Mouse (Mus musculus): Measurements from ENCODE around the gene Itpkc.

Gene Itpkc

GRCm38 (mm10) chr7:27193731-27194130 lies 34.7 kb downstream of the Itpkc start:
- DNase-seq (ENCODE audit: low spot score in 2 of 2) = no peak

DNA sequence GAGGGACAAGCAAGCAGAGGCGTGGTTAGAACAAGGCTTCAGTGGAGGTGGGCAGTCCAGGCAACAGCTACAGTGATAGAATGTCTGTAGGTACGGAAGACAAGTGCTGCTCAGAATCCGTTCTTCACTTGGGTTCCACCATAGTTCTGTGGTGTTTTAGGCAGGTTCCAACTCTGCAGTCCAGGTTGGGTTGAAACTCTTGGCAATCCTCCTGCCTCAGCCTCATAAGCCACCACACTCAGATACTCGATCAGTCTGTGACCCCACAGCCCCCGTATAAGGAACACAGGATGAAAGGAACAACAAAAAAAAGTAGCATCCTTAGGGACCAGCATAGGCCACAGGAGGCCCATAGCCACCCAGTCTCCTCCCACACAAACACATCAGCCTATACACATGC lies 36.0 kb downstream of the Itpkc start:
- no peak for DNase-seq (ENCODE audit: low spot score in 2 of 2)

DNA sequence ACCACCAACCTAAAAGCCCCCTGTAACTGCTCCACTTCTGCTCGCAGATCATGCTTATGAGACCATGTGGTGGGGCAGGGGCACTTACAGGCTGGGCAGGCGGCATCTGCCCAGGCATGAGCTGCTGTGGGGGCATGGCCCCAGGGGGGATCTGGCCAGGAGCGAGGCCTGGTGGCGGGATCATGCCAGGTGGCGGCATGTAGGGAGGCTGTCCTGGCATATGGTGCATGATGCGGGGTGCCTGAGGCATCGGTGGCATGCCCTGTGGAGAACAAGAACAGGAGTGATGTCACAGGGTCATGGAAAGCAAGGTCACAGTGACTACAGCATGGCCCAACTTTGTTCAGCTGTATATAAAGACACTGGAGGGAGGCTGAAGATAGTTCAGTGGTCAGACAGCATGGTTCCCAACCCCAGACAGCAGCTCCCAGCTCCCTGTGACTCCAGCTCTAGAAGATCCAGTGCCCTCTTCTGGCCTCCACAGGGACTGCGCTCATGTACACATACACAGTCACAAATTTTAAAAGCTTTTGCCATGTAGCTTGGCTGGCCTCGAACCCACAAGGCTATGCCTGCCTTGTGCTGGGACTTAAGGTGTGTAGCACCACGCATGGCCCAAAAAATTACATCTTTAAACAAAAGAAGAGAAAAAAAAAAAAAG lies 39.1 kb downstream of the Itpkc start:
- no peak for DNase-seq (ENCODE audit: low spot score in 2 of 2)

DNA sequence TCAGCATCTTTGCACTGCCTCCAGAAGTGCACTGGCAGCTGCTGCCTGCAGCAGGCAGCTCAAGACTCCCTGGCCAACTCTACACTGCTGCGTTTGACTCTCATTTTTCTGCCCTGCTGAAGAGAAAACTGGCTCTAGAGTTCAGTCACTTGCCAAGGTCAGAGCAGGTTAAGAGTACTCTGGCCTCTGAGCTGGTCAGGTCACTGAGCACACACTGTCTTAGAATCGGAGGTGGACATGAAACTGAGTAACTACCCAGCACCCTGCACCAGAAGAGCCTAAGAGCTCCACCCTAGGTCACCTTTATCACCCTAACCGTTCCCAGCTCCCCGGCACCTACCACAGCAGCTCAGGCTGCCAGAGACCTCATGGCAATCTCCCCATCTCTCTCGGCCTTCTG lies 42.5 kb downstream of the Itpkc start:
- no peak for DNase-seq (ENCODE audit: low spot score in 2 of 2)

GRCm38 (mm10) chr7:27184964-27185363 lies 43.5 kb downstream of the Itpkc start:
- no peak for DNase-seq (ENCODE audit: low spot score in 2 of 2)

DNA sequence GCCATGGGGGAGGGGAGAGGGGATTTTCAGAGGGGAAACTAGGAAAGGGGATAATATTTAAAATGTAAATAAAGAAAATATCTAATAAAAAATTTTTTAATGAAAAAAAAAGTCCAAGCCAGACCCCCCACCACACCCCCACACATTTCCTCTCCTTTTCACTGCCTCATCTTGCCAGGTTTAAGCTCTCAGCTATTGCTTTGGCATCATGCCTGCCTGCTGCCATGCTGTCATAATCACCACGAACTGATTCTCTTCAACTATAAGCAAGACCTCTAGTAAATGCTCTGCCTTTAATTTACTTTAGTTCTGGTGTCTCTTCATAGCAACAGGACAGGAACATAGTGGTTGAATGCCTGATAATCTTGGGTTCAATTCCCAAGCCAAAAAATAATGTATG lies 46.0 kb downstream of the Itpkc start:
- DNase-seq (ENCODE audit: low spot score in 2 of 2) = no peak

GRCm38 (mm10) chr7:27180837-27181695 lies 47.4 kb downstream of the Itpkc start, which contains the start of the genes Gm21983 and Mia:
Gene Gm21983, minus strand, starts transcription at chr7:27181086.
Gene Mia, minus strand, starts transcription at chr7:27181157.
- DNase-seq (ENCODE audit: low spot score in 2 of 2) = no peak

GRCm38 (mm10) chr7:27180036-27180435 lies 48.4 kb downstream of the Itpkc start:
- DNase-seq (ENCODE audit: low spot score in 2 of 2) = peak; percentile 55 to 58

DNA sequence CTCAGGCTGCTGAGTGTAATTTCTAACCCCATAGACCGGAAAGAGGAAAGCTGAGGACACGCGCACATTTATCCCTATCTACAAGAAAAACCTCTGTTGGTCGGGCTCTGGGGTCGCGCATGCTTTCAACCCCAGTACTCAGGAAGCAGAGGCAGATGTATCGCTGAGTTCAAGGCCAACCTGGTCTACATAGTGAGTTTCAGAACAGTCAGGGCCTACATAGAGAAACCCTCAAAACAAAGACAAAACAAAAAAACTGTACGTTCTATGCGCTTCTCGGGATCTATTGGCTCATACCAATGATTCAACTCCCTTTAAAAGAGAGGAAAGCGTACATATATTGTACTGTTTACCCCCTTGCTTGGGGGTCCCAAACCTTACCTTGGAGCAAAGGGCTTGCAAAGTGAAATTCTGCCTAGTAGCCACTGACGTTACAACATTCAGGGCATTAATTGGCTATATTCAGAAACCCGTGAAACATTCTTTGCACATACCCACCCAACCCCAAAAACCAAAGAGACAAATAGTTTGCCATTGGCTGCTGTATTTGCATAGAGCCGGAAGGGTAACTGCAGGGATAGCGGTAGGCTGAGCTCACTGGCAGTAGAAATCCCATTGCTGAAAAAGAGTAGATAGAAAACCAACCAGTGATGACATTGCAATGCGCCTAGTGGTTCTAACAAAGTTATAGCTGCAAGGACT lies 49.1 kb downstream of the Itpkc start:
- no peak for DNase-seq (ENCODE audit: low spot score in 2 of 2)

DNA sequence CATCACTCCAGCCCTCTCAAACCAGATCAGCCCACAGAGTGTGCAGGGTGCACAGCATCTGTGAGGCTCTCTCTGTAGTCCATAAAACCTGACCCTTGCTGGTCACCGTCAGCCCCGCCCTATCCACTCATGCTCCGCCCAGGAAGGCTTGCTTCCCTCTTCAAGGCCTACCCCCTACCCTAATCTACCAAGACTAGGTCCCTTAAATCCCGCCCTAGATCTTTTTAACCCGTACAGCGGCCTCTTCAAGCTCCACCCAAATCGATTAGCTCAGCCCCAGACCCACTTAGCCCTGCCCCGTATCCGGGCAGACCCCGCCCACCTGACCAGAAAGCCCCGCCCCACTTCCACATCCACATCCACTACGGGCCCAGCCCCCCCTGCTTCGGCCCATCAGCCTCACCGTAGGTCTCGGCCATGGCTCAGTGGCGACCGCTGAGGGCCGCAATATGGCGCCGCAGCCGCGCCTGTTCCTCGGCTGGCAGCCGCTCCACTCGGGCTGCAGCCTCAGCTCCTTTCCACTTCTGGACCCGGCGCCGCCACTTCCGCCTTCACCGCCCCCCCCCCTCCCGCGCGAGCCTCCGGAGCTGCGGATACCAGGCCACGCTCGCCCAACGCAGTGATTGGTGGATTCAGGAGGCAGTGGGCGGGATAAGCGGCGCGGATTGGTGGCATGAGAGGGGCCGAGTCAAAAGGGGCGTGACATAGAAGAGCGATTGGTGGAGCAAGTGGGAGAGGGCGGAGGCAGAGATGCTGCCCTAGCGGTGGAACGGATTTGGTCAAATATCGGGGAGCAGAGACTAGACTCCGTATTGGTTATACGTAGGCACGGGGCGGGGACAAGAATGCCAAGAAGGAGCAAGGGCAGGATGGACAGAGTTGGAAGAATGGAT lies 49.9 kb downstream of the Itpkc start, which contains the start of gene Rab4b:
Rab4b (minus strand) TSS at position 573 of the 893 bp plus-strand sequence.
- peak; percentile 99 to 100 for DNase-seq (ENCODE audit: low spot score in 2 of 2)

DNA sequence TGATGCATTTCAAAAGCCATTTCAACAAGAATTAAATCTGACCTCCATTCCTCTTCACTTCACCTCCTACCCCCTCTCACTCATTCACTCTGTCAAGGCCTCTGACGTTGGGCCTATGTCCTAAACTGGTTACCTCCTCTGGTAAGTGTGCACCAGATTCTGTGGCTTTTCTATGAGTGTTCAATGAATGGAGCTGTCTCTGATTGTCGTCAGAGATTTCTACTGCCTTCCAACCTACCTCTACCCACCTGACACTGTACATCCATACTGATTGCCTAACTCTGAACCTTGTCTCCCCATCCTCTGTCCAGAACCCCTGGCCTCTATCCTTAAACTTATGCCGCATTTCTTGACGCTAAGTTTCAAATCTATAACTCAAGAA lies 50.5 kb downstream of the Itpkc start:
- no peak for DNase-seq (ENCODE audit: low spot score in 2 of 2)

- DNase-seq (ENCODE audit: low spot score in 2 of 2) = no peak
Measured at GRCm38 (mm10) chr7:27174896-27175295, 53.6 kb downstream of the Itpkc start.

- no peak for DNase-seq (ENCODE audit: low spot score in 2 of 2)
Measured at GRCm38 (mm10) chr7:27174496-27174895, 54.0 kb downstream of the Itpkc start.

- DNase-seq (ENCODE audit: low spot score in 2 of 2) = no peak
Measured at GRCm38 (mm10) chr7:27170981-27171380, 57.5 kb downstream of the Itpkc start.

GRCm38 (mm10) chr7:27168371-27168770 lies 60.1 kb downstream of the Itpkc start:
- no peak for DNase-seq (ENCODE audit: low spot score in 2 of 2)

DNA sequence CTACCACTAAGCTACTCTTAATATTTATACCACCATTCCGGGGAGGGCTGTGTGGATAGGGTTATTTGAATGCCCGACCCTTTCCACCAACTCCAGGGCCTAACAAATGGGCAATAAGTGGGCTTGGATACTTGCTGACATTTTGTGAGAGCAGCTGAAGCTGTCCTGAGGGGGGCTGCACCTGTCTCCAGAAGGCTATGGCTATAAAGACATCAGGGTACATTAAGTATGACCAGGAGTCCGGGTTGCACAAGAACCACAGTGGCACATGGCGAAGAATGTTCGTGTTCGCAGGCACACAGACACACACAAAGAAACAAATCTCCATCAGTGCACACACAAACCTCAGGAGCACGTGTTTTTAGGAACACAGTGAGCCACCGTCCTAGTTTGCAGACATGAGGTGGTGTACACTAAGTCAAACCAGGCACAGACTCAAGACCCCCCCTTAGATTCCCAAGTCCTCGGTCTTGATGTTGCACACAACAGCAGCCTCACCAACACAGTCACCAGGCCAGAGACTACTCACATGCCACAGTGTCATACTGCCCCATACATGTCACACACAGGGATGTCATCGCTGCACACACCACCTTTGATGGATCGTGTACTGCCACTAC lies 60.9 kb downstream of the Itpkc start:
- DNase-seq (ENCODE audit: low spot score in 2 of 2) = no peak

GRCm38 (mm10) chr7:27166614-27167474 lies 61.6 kb downstream of the Itpkc start, which contains the start of gene Egln2:
Gene Egln2, minus strand, starts transcription at chr7:27166802.
- peak; percentile 96 to 97 for DNase-seq (ENCODE audit: low spot score in 2 of 2)

- peak; percentile 90 to 92 for DNase-seq (ENCODE audit: low spot score in 2 of 2)
Measured at GRCm38 (mm10) chr7:27166229-27166613, 62.2 kb downstream of the Itpkc start.

DNA sequence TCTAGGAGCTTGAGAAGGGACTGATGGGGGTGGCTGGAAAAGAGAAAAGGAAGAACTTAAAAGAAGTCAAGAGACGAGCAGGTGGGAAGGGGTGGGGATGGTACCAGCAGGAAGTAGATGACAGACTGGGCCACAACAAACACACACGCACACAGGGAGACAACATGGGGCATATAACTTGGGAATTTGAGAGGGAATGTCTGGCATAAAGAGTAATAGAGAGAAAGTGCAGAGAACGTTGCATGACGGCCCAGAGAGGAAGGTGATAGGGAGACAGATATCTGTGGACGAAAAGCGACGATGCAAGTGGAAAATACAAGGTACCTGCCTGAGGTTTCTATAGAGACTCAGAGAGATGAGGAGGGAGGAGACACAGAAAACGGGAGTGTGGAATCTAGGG lies 62.8 kb downstream of the Itpkc start:
- no peak for DNase-seq (ENCODE audit: low spot score in 2 of 2)
